Mouse (Mus musculus) megakaryocyte, embryonic 14.5 days (primary cell): Measurements from ENCODE around the gene Slc22a4. TPM values are rescaled to one million over a fixed set of nuclear protein-coding genes. Genes with fewer than 3 reads are reported as not detected.
"Not testable (repeated sequence)": the region's sequence is repeated elsewhere in the genome, so short reads cannot be mapped to it uniquely, and the experiment has no call there.

Experiments used
- H3K27me3 ChIP-seq: replicated peaks from 2 replicates; pipeline ENCODE3; 2012; ENCODE audit warnings: inconsistent platforms
- H3K36me3 ChIP-seq: replicated peaks from 2 replicates; pipeline ENCODE3; 2012; ENCODE audit warnings: low read length, inconsistent platforms, mixed read lengths
- H3K4me1 ChIP-seq: 2 replicates; pipeline ENCODE4 v1.6.1; 2012; ENCODE audit warnings: inconsistent platforms
- H3K4me3 ChIP-seq: replicated peaks from 2 replicates; pipeline ENCODE3; 2012; ENCODE audit warnings: moderate library complexity, mild to moderate bottlenecking, inconsistent platforms
- H3K9me3 ChIP-seq: 2 replicates; pipeline ENCODE4 v1.6.1; 2012; ENCODE audit warnings: inconsistent platforms
- FLI1 ChIP-seq: IDR thresholded peaks from 2 replicates; pipeline ENCODE4 v1.6.1; 2012; ENCODE audit warnings: low read length, inconsistent platforms, mixed read lengths
- GATA1 ChIP-seq: IDR thresholded peaks from 3 replicates; pipeline ENCODE4 v1.6.1; 2012; ENCODE audit warnings: mixed read lengths, low read length, inconsistent platforms, borderline replicate concordance
- polyA plus RNA-seq: library from polyadenylated mRNA; stranded (reverse); fragments of >175 nt; gene quantifications from 2 replicates; pipeline ENCODE4 v1.2.3, GENCODE M21; 2012; ENCODE audit warnings: low replicate concordance; ENCODE audit not compliant: insufficient read depth

The Slc22a4 gene
- polyA plus RNA-seq, 1 experiment, result 0.04 TPM

DNA sequence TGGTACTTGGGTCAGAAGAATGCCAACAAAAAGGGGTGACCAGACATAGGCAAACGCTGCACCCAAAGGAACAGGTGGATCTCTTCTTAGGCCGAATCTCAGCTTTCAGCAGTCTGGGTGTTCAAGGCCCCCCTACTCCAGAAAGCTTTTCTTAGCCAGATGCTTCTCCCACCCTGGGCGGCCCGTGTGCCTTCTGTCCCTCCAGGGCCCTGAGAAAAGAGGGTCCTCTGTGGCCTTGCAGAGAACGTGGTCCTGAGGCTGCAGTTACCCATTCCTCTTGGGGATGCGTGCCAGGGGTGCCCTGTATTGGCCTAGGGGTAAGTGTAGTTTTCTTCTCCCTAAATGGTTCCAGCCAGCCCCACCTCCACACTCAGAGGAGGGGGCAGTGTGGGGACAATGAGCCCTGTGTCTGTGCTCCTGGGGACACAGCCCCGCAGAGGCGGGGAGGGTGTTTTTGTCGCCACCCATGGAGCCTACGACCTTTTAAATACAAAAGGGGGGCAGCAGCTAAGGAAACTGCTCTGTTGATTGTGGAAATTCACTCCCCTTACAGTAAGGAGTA lies 30.2 kb upstream of the Slc22a4 start:
- Histone ChIP-seq H3K9me3 (no peaks in the 10 kb centered on the region), H3K36me3 (no peaks in the 10 kb centered on the region), H3K4me3 (no peak overlapping the region), H3K27me3 (peaks cover 68% of the 10 kb centered on the region), H3K4me1 (peaks cover 5% of the 10 kb centered on the region)
- TF ChIP-seq GATA1 (no peak), FLI1 (no peak)

DNA sequence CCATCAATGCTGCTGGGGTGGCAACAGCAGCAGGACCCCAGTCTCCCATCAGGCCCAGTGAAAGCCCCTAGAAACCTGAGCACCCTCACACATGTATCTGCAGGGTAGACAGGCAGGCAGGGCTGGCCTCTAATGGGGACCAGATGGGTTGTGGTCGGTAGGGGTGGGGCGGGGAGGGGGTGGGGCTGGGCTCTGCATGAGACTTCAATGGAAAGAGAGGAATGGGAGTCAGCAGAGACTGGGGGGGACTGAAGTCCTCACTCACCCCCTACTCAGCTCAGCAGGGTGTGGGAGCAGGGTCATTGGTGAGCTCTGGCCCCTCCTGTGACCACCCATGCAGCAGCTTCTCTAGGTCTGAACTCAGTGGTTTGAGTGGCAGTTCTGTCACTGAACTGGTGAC lies 29.5 kb upstream of the Slc22a4 start:
- Histone ChIP-seq H3K27me3 (peaks cover 66% of the 10 kb centered on the region), H3K36me3 (no peaks in the 10 kb centered on the region), H3K4me3 (no peak overlapping the region)

DNA sequence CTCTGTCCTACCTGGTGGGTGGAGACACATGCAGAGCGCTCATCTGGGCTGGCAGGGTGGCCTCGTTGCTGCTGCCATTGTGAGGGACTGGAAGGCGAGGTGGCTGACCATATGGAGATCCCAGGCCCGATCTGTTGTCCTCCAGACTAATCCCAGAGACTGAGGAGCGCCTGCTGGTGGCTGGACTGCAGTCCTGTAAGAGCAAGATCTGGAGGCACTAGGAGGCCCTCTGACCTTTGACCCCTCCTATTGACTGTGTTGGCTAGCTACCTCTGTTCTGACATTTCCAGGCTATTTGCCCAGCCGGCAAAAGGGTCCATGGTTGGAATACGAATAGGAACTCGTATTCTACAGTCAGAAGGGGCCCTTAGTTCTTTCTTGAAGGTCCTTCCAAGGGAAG lies 28.2 kb upstream of the Slc22a4 start:
- Histone ChIP-seq H3K4me1 (peaks cover 7% of the 10 kb centered on the region), H3K9me3 (no peaks in the 10 kb centered on the region), H3K4me3 (no peak overlapping the region), H3K27me3 (peaks cover 65% of the 10 kb centered on the region), H3K36me3 (no peaks in the 10 kb centered on the region)
- TF ChIP-seq GATA1 (no peak), FLI1 (no peak)

More for the DNA sequence above, 29.5 kb upstream of the Slc22a4 start:
- Histone ChIP-seq H3K9me3 (no peaks in the 10 kb centered on the region), H3K4me1 (peaks cover 7% of the 10 kb centered on the region)
- TF ChIP-seq FLI1 (no peak), GATA1 (no peak)

DNA sequence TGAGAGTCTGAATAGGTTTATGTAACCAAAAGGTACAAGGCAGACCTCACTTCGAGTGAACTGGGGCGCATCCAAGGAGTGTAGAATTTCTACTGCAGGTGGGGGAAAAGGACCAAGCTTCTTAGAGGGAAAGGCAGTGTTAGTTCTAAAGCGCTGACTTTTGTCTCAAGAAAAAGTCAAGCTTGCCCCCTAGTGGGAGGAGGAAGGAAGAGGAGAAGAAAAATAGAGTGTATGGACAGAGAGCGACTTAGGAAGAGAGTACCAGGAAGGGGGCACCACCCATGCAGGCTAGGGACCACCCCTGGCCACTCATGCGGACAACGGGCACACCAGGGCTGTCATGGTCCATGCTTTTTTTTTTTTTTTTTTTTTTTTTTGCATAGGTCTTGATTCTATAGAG lies 26.4 kb upstream of the Slc22a4 start:
- Histone ChIP-seq H3K4me1 (peaks cover 7% of the 10 kb centered on the region), H3K4me3 (no peak overlapping the region), H3K27me3 (peaks cover 60% of the 10 kb centered on the region), H3K9me3 (no peaks in the 10 kb centered on the region), H3K36me3 (no peaks in the 10 kb centered on the region)
- TF ChIP-seq GATA1, result no peak

DNA sequence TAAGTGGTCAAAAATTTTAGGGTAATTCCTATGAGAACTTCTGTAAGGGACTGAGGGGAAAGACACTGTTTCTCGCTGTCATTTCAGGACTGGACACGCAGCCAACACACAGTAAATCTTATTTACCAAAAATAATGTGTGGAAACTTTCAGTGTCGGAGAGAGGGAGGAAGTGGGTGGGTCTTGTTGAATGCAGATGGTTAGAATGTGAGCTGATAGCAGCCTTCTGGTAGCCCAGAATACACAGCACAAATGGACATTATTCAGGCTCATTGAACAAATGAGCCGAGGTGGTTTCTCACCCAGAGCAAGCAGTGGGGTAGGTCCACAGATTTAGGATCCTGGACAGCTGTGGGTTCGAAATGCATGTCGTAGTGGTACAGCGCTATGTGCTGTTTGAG lies 25.2 kb upstream of the Slc22a4 start:
- H3K36me3 ChIP-seq, result no peaks in the 10 kb centered on the region
- no peak overlapping the region for H3K4me3 ChIP-seq
- H3K4me1 ChIP-seq, result peaks cover 7% of the 10 kb centered on the region
- peaks cover 52% of the 10 kb centered on the region for H3K27me3 ChIP-seq
- H3K9me3 ChIP-seq, result no peaks in the 10 kb centered on the region
- TF ChIP-seq GATA1 (no peak), FLI1 (no peak)

DNA sequence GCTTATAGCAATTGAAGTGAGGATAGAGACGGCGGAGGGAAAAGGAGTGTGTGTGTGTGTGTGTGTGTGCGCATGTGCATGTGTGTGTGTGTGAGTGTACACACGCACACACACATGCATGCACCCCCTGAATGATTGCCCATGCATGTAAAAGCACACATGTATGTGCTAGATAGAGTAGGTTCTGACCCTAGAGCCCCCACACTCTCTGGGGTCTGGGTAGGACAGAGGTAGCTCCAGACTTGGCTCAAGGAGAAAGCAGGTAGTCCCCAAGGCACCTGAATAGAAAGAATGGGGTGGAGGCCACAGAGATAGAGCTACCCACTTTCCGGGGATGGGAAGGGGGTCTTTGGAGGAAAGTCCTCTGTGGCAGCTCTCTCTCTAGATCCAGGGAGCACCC lies 24.2 kb upstream of the Slc22a4 start:
- Histone ChIP-seq H3K4me1 (peaks cover 7% of the 10 kb centered on the region), H3K9me3 (no peaks in the 10 kb centered on the region), H3K36me3 (no peaks in the 10 kb centered on the region), H3K27me3 (peaks cover 45% of the 10 kb centered on the region), H3K4me3 (no peak overlapping the region)
- no peak for TF ChIP-seq FLI1
- TF ChIP-seq GATA1, result no peak

DNA sequence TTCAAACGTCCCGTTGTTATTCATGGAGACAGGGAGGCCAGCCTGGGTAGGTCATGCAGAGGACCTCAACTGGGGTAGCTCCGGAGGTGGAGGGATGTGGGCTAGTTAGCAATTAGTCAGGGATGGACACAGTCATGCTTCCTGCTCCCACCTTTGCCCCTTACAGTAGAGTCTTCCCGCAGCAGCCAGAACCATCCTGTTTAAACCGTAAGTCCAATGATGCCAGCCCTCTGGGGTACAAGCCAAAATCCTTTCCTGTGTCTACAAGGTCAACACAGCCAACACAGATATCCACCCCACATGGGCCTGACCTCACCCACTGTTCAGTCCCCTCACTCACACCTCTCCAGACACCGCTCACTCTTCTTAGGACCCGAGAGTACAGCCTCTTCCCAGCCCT lies 23.3 kb upstream of the Slc22a4 start:
- H3K36me3 ChIP-seq, result no peaks in the 10 kb centered on the region
- no peaks in the 10 kb centered on the region for H3K9me3 ChIP-seq
- H3K4me1 ChIP-seq, result peaks cover 7% of the 10 kb centered on the region
- H3K4me3 ChIP-seq, result no peak overlapping the region
- TF ChIP-seq GATA1, result no peak
- no peak for TF ChIP-seq FLI1
- peaks cover 46% of the 10 kb centered on the region for H3K27me3 ChIP-seq

DNA sequence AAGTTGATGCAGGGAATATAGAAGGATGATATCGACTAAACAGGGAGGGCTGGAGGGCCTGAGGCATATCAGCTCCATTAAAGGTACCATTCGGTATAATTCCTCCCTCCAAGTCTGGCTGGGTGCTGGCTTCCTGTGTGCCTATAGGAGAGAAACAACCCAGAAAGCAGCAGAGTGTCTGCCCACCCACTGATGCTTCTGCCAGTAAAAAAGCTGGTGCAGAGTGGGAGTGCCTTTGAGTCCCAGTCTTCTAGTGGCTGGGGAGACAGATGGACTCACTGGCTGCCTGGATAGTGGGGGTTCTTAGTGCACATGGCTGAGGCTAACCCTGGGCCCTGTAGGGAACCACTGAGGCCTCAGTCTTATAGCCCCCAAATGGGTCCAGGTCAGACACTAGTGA lies 22.3 kb upstream of the Slc22a4 start:
- H3K4me3 ChIP-seq, result no peak overlapping the region
- no peaks in the 10 kb centered on the region for H3K36me3 ChIP-seq
- TF ChIP-seq GATA1, result no peak
- no peak for TF ChIP-seq FLI1
- H3K9me3 ChIP-seq, result no peaks in the 10 kb centered on the region
- H3K4me1 ChIP-seq, result peaks cover 7% of the 10 kb centered on the region
- H3K27me3 ChIP-seq, result peaks cover 41% of the 10 kb centered on the region

DNA sequence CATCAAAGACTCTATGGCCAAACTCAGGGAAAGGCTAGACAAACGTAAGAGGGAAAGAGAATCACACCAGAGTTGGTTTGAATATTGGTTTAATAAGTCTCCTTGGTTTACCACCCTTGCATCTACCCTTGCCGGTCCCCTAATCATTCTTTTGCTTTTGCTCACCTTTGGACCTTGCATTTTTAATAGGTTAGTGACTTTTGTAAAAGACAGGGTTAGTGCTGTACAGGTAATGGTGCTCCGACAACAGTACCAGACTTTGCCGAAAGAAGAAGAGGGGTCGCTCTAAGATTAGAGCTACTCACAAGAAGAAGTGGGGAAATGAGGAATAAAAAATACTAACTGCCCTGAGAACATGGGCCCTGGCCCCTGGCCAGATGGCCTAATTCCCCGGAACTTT lies 12.8 kb upstream of the Slc22a4 start:
- no peaks in the 10 kb centered on the region for H3K4me1 ChIP-seq
- H3K36me3 ChIP-seq, result no peaks in the 10 kb centered on the region
- no peak overlapping the region for H3K4me3 ChIP-seq
- H3K27me3 ChIP-seq, result peaks cover 14% of the 10 kb centered on the region
- H3K9me3 ChIP-seq, result peaks cover 11% of the 10 kb centered on the region; the same call in 1 of the 2 replicates
- no peak for TF ChIP-seq GATA1
- TF ChIP-seq FLI1, result no peak

DNA sequence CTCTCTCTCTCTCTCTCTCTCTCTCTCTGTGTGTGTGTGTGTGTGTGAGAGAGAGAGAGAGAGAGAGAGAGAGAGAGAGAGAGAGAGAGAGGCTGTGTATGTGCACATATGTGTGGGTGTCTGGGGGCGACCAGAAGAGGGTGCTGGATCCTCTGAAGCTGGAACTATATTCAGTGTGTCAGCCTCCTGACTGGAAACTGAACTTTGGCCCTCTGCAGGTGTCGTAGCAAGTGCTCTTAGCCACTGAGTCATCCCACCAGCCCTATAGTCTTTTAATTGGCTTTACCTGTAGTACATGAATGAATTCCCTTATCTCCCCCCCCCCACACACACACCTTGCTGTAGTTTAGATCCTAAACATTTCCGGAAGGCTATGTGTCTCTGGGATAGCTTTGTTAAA lies 5.0 kb upstream of the Slc22a4 start:
- H3K4me3 ChIP-seq, H3K36me3 ChIP-seq, H3K9me3 ChIP-seq: not testable (repeated sequence)
- peaks cover 11% of the 10 kb centered on the region for H3K4me1 ChIP-seq
- peaks cover 24% of the 10 kb centered on the region for H3K27me3 ChIP-seq

DNA sequence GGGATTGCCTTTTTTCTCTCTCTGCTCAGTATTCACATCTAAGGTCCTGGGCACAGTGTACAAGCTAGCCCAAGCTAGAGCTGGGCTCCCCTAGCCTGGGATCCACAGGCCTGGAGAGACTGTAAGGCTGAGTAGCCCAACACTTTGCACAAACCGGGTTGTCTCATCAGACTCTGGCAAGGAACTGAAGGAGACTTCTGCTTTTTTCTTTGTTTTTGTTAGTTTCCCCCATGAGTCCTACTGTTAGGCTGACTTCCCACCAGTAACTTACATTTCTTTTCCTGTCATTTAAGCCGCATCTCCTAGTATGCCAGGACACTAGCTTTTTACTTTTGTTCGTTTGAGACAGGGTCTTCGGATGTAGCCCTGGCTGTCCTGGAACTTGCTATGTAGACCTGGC lies 1.1 kb upstream of the Slc22a4 start:
- Histone ChIP-seq H3K36me3 (no peaks in the 10 kb centered on the region), H3K4me1 (peaks cover 28% of the 10 kb centered on the region), H3K9me3 (no peaks in the 10 kb centered on the region), H3K27me3 (peaks cover 59% of the 10 kb centered on the region), H3K4me3 (peak overlapping the region; percentile 2)
- no peak for TF ChIP-seq GATA1
- TF ChIP-seq FLI1, result no peak
